Mouse (Mus musculus): ENCODE results near the gene Epp13.
"Not testable (repeated sequence)": the region's sequence is repeated elsewhere in the genome, so short reads cannot be mapped to it uniquely, and the experiment has no call there.

Epp13 gene

GRCm38 (mm10) chr7:6285366-6285765 lies 32.9 kb downstream of the Epp13 start:
- DNase-seq (ENCODE audit: low read depth), result no peak

- peak; percentile 97 for DNase-seq (ENCODE audit: low read depth)
These were observed 33.6 kb downstream of the Epp13 start, which contains the start of gene Zfp667 for GRCm38 (mm10) chr7:6285842-6286705. Gene Zfp667, plus strand, starts transcription at chr7:6286579.

- DNase-seq (ENCODE audit: low read depth), result no peak
These were observed 34.5 kb downstream of the Epp13 start for GRCm38 (mm10) chr7:6286921-6287531.

- DNase-seq (ENCODE audit: low read depth), result peak; percentile 47
These were observed 38.6 kb downstream of the Epp13 start for GRCm38 (mm10) chr7:6291121-6291520.

GRCm38 (mm10) chr7:6300796-6301195 lies 48.3 kb downstream of the Epp13 start:
- not testable (repeated sequence) for DNase-seq (ENCODE audit: low read depth)

- no peak for DNase-seq (ENCODE audit: low read depth)
These were observed 78.1 kb downstream of the Epp13 start for GRCm38 (mm10) chr7:6330458-6331232.

GRCm38 (mm10) chr7:6331233-6331956 lies 78.9 kb downstream of the Epp13 start, which contains the start of gene Zfp583:
Gene Zfp583, minus strand, starts transcription at chr7:6331285.
- peak; percentile 64 for DNase-seq (ENCODE audit: low read depth)

Measured in NIH3T3 (cell line).